Mouse (Mus musculus): ENCODE data around the gene Pif1.

Pif1 gene

GRCm38 (mm10) chr9:65586406-65587269 lies at the start of gene Pif1:
Gene Pif1 (plus strand): TSS chr9:65587160.
- peak; percentile 91 for DNase-seq

- peak; percentile 69 to 70 for DNase-seq
Observed at GRCm38 (mm10) chr9:65537901-65538630, 48.9 kb upstream of the Pif1 start.

- no peak for DNase-seq
Observed at GRCm38 (mm10) chr9:65539697-65540096, 47.3 kb upstream of the Pif1 start.

GRCm38 (mm10) chr9:65541126-65542068 lies 45.6 kb upstream of the Pif1 start:
- peak; percentile 43 to 50 for DNase-seq

- DNase-seq: no peak
Observed at GRCm38 (mm10) chr9:65542111-65542524, 44.8 kb upstream of the Pif1 start.

- no peak for DNase-seq
Observed at GRCm38 (mm10) chr9:65545635-65546412, 41.1 kb upstream of the Pif1 start.

- no peak for DNase-seq
Observed at GRCm38 (mm10) chr9:65546413-65546695, 40.6 kb upstream of the Pif1 start.

GRCm38 (mm10) chr9:65547111-65547510 lies 39.8 kb upstream of the Pif1 start:
- DNase-seq: no peak

- no peak for DNase-seq
Observed at GRCm38 (mm10) chr9:65547844-65548243, 39.1 kb upstream of the Pif1 start.

- no peak for DNase-seq
Observed at GRCm38 (mm10) chr9:65548311-65548710, 38.6 kb upstream of the Pif1 start.

- no peak for DNase-seq
Observed at GRCm38 (mm10) chr9:65549139-65549538, 37.8 kb upstream of the Pif1 start.

- DNase-seq: no peak
Observed at GRCm38 (mm10) chr9:65549643-65550042, 37.3 kb upstream of the Pif1 start.

- no peak for DNase-seq
Observed at GRCm38 (mm10) chr9:65550079-65550831, 36.7 kb upstream of the Pif1 start.

- peak; percentile 72 to 87 for DNase-seq
Observed at GRCm38 (mm10) chr9:65551035-65551434, 35.9 kb upstream of the Pif1 start.

GRCm38 (mm10) chr9:65552141-65552540 lies 34.8 kb upstream of the Pif1 start:
- peak in 1 of 2 experiments; percentile 72 for DNase-seq

GRCm38 (mm10) chr9:65552711-65553110 lies 34.2 kb upstream of the Pif1 start:
- no peak for DNase-seq

- DNase-seq: peak in 1 of 2 experiments; percentile 65
Observed at GRCm38 (mm10) chr9:65555001-65555405, 32.0 kb upstream of the Pif1 start.

- DNase-seq: no peak
Observed at GRCm38 (mm10) chr9:65555621-65556020, 31.3 kb upstream of the Pif1 start.

GRCm38 (mm10) chr9:65556349-65556748 lies 30.6 kb upstream of the Pif1 start:
- DNase-seq: no peak

- DNase-seq: no peak
Observed at GRCm38 (mm10) chr9:65556979-65557378, 30.0 kb upstream of the Pif1 start.

- DNase-seq: no peak
Observed at GRCm38 (mm10) chr9:65558806-65559205, 28.2 kb upstream of the Pif1 start.
